Mouse (Mus musculus): ENCODE measurements around the gene Ubb.

The Ubb gene

GRCm38 (mm10) chr11:62587034-62587433 is 36.1 kb downstream of the Ubb start:
- no peak for DNase-seq

GRCm38 (mm10) chr11:62589391-62589790 is 38.4 kb downstream of the Ubb start:
- DNase-seq = no peak

GRCm38 (mm10) chr11:62591026-62591425 is 40.1 kb downstream of the Ubb start:
- no peak for DNase-seq

- DNase-seq = no peak
These were observed 41.1 kb downstream of the Ubb start for GRCm38 (mm10) chr11:62591904-62592575.

GRCm38 (mm10) chr11:62598571-62598970 is 47.6 kb downstream of the Ubb start:
- no peak for DNase-seq

- no peak for DNase-seq
These were observed 51.0 kb downstream of the Ubb start for GRCm38 (mm10) chr11:62601732-62602618.
